Mouse (Mus musculus) fibroblast of lung, adult 2 months (primary cell): ENCODE data around the gene Ubxn1.
"Not testable (repeated sequence)": the region's sequence is repeated elsewhere in the genome, so short reads cannot be mapped to it uniquely, and the experiment has no call there.

Experiments used
- DNase-seq: peaks from one replicate; pipeline ENCODE4 v3.0.0-alpha.2; 2011; ENCODE audit warnings: low read depth

The Ubxn1 gene

DNA sequence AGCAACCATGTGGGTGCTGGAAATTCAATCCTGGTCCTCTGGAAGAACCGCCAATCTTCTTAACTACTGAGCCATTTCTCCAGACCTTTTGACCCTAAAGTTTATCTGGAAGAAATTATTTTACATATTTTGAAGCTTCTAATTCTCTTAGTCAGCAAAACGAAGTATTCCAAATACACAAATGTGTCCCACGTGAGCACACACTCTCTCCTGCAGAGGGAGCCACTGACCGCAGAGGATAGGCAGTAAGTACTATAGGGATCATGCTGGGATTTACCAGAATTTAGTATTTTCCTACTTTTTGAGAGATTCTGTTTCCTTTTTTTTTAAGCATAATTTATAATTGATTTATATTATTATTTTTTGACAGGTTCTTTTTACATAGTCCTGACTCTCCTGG, 13.6 kb upstream of the Ubxn1 start:
- DNase-seq: no peak

DNA sequence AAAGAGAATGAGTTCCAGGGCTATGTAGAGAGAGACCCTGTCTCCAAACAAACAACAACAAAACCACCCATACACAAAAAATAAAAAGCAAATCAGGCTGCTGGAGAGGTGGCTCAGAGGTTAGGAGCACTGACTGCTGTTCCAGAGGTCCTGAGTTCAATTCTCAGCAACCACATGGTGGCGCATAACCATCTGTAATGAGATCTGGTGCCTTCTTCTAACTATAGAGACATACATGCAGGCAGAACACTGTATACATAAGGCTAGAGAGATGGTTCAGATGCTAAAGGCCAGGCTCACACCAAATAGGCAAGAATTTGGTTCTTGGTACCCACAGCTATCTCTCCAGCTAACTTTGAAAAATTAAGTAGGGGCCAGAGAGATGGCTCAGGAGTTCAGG, 12.3 kb upstream of the Ubxn1 start:
- no peak for DNase-seq

DNA sequence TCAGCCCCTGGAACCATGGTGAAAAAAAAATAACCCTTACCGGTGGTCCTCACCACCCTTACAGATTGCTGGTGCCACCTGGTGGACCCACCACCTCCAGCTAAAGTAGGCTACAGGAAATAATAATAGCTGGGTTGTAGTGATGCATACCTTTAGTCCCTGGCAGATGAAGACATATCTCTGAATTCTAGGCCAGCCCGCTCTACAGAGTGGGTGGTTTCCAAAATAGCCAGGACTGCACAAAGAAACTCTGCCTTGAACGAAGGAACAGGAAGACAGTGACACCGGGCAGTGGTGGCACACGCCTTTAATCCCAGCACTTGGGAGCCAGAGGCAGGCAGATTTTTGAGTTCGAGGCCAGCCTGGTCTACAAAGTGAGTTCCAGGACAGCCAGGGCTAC, 7.0 kb upstream of the Ubxn1 start:
- no peak for DNase-seq

DNA sequence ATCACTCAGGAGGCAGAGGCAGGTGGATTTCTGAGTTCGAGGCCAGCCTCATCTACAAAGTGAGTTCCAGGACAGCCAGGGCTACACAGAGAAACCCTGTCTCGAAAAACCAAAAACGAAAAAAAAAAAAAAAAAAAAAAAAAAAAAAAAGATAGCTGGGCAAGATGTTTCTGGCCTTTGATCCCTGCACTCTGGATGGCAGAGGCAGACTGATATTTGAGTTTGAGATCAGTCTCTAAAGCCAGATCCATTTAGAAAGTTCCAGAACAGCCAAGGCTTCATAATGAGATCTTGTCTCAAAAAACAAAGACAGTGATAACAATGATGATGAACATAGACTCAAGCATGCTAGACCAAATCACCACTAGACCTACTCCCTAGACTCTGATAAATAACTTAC, 915 bp upstream of the Ubxn1 start:
- not testable (repeated sequence) for DNase-seq

DNA sequence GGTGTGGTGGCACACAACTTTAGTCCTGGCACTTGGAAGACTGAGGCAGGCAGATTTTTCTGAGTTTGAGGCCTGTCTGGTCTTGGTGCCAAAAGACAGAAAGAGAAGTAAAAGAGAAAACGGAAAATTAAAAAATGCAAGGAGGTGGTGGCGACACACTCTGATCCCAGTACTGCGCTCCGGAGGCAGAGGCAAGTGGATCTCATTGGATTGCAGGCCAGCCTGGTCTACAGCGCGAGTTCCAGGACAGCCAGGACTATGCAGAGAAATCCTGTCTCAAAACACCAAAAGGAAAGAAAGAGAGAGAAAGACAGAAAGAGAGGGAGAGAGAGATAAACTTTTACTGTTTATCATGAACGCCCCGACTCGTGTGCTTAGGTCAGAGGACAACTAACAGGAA, 458 bp upstream of the Ubxn1 start:
- no peak for DNase-seq

DNA sequence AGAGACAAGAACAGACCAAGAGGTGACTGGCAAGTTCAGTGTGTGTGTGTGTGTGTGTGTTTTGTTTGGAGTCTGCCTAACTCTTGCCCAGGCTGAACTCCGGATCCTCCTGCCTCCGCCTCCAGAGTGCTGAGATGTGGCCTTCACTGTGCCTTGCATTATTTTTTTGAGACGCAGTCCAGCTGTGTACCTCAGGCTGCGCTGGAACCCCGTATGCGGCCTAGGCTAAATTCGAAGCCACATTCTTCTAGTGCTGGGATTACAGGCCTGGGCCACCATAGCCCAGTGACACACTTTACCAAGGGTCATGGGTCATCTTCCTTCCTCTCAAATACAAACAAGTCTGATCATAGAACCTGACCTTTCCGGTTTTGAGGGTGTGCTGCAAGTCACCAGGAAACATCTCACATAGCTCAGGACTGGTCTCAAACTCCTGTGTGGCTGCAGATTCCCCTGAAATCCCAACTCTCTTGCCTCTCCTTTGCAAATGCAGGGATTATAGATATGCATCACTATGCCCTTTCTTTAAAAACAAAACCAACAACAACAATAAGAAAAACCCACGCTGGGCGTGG, 1.1 kb downstream of the Ubxn1 start:
- no peak for DNase-seq

DNA sequence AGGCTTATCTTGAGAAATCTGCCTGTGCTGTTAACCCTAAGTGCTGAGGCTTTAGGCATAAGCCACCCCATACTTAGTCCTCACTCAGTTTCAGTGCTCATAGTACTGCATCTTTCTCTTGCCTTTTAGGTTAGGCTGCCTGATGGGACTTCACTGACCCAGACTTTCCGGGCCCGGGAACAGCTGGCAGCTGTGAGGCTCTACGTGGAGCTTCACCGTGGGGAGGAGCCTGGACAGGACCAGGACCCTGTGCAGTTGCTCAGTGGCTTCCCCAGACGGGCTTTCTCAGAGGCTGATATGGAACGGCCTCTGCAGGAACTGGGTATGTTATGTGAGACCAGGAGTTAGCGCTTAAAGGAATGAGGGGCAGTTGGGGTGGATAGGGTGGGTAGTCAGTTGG, 3.7 kb downstream of the Ubxn1 start:
- DNase-seq: no peak

DNA sequence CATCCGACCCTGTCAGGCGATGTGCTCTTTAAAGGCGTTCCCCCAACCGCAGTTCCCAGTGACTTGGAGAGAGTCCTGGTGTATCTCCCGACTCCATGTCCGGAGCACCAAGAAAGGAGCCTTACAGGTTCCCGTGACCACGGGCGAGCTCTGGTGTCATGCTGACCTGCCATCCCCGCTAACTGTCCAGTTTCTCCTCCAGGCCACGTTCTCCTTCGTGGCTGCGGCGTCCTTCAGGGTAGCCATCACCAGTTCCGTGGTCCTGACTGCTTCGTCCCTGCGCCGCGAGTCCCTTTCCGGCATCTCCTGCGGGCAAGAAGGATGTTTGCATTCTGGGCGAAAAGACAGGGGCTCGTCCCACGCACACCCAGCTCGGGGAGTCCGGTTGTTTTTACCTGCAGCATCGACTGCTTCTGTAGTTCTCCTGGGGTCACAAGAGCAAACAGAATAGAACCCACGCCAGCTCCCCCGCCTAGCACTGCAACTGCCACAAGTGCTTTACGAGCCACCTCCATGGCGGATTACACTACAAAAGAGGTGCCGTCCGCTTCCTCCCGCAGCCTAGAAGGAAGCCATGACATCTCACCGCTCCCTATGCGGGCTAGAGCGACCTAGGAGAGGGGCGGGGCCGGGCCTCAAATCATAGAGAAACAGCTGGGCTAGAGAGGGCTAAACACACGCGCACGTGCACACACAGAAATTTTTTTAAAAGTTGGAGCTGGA, 9.2 kb downstream of the Ubxn1 start, which contains the start of gene Uqcc3:
Gene Uqcc3, minus strand, starts transcription at position 613 of the 723 bp plus-strand sequence.
- peak; percentile 67 for DNase-seq

DNA sequence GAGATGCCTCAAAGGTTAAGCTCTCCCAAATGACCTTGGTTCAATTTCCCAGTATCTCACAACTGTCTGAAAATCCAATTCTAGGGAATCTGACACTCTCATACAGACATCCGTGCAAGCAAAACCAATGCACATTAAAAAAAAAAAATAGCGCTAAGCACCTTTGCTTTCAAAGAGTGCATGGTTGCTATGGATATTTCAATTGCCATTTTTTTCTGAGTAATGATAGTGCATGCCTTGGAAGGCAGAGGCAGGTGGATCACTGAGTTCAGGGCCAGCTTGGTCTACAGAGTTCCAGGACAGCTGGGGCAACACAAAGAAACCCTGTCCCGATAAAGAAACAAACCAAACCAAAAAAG, 9.7 kb downstream of the Ubxn1 start:
- DNase-seq: no peak

DNA sequence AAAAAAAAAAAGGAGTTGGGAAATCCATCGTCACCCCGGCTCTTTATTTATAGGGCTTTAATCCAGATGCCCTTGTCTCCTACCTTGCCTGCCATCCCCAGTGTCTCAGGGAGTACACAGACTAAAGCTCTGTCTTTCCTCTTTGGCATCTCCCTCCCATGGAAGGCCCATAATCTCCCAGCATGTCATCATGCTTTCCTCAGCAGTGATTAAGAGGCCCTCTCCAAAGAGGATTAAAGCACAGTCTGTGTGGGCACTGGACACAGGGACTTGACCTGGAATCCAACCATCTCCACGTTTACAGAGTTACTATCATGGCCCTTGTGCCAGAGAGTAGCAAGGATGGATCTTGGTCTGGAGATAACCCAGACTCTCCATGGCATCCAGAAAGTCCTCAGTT, 12.3 kb downstream of the Ubxn1 start, which contains the start of the genes Lbhd1 and Gm49403:
Gene Lbhd1, plus strand, starts transcription at position 117 of the 400 bp plus-strand sequence.
Gene Gm49403, plus strand, starts transcription at position 315 of the 400 bp plus-strand sequence.
- no peak for DNase-seq

DNA sequence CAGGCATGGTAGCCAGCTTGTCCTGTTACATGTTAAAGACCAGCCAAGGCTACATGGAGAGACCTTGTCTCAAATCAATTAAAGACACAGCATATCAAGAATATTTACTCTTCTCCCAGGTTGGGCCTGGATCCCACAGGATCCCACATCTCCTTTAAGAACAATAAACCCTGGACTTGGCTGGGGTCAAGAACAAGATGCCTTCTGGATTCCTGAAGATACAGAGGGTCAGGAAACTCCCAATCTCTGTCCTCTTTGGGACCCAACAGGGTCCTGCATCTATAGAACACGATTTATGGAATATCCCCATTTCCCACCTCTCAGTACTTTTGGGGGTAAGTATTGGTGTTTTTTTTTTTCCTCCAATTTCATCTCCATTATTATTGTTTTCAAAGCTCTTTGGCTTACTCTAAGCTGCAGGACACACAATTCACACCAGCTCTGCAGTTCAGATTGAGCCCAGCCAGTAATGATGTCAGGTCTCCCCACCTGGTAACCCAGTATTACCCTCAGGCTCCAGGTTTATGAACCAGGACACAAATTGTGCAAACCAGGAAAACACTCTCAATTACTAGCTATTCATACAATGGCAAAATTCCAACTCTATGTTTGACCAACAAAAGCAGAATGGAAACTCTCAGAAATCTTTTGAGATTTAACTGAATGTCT, 15.8 kb downstream of the Ubxn1 start:
- no peak for DNase-seq

DNA sequence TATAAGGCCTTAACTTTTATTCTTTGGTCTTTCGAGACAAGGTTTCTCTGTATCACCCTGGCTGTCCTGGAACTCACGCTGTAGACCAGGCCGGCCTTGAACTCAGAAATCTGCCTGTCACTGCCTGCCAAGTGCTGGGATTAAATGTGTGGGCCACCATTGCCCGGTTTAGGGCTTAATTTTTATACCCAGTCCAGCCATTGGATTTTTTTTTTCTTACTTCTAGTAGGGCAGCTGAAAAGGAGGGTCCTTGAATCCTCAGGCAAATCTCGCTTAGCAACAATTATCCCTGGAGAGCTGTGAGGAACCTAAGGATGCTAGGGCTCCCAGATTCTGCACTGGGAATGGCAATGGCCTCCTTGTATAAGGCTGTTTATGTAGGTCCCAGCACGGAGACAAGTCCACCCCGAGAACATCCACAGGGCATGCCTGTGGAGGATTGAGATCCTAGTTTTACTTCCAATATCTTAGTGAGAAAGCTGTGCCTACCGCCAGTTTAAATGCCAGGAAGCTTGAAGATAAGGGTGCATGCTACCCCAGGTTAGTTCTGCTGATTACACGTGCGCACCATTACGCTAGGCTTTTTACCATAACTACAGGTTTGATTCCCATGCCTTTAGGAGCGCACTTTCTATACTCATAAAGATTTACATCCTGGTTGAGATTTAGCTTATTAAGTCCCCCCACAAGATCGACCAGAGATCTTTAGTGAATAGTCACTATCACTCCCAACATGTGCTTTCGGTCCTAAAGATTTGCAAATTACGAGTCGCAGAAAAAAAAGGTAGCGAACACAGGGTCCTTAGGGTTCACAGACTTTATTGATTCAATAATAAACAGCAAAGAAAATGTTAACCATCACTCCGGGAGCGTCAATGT, 16.5 kb downstream of the Ubxn1 start:
- DNase-seq: no peak

DNA sequence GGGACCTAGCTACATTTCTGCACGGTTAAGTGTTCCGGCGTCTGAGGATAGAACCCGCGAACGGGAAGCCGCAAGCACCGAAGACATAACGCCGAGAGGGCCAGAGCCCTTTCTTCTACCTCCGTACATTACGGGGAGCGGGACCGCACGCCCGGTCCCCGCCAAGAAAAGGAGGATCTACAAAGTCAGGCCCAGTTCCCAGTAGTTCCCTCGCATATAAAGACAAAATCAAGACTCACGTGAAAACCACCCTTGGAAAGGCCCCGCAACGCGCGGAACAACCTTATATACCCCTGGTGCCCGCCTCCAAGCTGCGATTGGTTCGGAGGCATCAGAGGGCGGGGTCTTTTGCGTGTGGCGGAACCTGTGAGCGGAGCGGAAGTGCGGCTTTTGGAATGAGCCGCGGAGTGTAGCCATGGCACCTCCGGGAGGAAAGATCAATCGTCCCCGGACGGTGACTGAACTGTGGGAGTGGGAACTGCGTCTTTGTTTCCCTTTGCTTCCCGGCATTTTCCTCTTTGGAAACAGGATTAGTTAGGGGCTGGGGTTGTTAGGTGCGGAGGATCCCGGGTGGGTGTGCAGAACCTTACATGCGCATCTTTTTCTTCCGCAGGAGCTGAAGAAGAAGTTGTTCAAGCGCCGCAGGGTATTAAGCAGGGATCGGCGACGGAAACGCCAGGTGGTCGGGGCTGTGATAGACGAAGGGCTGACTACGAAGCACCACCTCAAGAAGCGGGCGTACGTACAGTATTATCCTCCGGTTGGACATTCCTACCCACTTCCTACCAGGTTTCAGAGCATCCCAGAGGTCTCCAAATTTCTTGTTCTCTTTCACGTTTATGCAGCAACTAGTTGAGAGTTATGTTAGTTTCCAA, 17.5 kb downstream of the Ubxn1 start, which contains the start of the genes 1810009A15Rik and Gm49416:
Gene 1810009A15Rik, plus strand, starts transcription at position 343 of the 875 bp plus-strand sequence.
Gene Gm49416, plus strand, starts transcription at position 416 of the 875 bp plus-strand sequence.
- DNase-seq: peak; percentile 79

DNA sequence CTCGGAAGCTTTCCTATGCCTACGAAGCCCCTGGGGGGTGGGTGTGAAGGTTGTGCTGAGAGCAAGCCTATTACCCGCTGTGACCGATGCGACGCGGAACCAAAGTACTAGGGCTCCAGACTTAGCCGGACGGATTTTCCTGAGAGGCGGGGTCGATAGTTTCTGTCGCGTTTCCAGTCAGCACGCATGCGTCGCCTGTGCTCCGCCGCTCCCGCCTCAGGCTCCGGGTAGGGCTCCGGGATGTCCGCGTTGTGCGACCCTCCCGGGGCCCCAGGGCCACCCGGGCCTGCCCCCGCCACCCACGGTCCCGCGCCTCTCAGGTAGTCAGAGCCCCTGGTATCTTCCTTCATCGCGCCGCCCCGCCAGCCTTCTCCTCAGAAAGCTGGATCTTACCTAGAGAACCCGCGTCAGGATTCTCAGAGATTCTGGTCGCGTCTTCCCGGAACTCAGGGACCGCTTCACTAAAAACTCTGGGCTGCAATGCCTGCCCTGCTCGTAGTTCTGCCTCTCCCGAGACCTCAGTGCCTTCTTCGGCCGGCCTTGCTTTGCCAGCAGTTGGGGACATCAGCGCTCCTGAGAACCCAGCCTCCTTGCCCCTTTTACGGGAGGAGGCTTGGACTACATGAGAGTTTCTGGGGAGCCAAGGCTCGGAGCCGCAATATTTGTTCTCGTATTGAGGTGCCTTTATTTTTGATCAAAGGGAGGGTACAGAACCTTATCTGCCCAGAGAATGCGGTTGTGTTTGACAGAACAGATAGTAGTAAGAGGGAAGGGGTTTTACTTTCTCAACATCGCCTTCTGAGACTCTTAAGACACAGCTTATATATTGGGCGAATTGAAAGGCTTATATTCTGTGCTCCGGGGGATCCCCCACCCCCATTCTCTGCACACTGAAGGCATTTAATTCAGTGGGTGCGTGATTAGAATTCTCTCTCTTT, 21.8 kb downstream of the Ubxn1 start, which contains the start of gene Ints5:
Gene Ints5, plus strand, starts transcription at position 177 of the 938 bp plus-strand sequence.
- DNase-seq: no peak

DNA sequence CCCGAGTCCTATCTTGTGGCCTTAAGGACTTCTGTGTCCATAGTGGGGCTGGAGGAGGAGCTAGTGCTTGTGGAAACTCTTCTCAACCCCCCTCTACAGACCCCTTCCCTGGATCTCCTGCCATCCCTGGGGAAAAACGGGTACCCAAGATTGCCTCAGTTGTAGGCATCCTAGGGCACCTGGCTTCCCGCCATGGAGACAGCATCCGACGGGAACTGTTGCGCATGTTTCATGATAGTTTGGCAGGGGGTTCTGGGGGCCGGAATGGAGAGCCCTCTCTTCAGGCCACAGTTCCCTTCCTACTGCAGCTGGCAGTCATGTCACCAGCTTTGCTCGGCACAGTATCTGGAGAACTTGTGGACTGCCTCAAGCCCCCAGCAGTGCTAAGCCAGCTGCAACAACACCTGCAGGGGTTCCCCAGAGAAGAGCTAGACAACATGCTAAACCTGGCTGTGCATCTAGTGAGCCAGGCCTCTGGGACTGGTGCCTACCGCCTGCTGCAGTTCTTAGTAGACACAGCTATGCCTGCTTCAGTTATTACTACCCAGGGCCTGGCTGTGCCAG, 24.2 kb downstream of the Ubxn1 start:
- DNase-seq: no peak

DNA sequence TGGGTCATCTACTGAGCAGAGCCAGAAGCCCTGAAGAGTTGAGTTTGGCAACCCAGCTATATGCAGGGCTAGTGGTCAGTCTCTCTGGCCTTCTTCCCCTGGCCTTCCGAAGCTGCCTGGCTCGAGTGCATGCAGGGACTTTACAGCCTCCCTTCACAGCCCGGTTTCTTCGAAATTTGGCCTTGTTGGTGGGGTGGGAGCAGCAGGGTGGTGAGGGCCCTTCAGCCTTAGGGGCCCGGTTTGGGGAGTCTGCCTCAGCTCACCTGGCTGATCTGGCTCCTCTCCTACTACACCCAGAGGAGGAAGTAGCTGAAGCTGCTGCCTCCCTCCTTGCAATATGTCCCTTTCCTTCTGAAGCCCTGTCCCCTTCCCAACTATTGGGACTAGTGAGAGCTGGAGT, 24.9 kb downstream of the Ubxn1 start:
- DNase-seq: not testable (repeated sequence)

DNA sequence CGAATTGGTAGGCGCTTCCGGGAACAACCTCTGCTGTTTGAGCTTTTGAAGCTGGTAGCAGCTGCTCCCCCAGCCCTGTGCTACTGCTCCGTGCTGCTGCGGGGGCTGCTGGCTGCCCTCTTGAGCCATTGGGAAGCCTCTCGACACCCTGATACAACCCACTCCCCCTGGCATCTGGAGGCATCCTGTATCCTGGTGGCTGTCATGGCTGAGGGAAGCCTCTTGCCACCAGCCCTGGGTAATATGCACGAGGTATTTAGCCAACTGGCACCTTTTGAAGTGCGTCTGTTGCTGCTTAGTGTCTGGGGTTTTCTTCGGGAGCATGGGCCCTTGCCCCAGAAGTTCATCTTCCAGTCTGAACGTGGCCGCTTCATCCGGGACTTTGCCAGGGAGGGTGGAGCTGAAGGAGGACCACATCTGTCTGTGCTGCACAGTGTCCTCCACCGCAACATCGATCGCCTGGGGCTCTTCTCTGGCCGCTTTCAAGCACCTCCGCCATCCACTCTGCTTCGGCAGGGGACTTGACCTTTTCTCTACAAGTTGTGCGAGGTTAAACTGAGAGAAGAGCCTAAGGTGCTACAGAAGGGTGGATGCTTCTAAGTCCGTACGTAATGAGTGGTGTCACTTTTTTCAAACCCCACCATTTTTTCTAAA, 26.0 kb downstream of the Ubxn1 start:
- not testable (repeated sequence) for DNase-seq

DNA sequence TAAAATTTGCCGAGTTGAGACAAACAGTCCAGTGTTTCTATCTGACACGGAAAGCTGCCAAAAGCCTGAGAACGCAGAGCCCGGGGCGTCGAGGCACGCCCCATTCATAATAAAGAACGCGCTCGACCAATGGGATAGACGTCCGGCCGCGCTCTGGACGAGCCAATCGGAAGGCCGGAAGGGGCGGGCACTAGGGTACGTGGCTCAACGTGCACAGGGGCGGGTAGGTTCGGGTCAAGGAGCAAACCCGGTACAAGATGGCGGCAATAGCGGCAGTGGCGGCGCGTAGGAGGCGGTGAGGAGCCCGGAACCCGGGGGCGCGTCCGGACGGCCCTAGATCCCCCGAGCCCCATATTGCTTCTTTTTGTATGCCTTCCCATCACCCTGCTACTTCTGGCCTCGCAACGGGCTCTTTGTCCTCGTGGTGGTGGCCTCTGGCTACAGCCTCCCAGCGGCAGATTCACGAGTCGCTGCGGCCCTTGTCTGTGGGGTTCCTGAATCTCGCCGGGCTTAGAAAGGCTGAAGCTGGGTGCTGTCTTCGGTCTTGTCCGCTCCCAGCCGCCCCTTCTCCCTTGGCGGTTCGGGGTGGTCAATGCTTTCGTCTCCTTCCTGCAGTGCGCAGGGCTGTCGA, 26.7 kb downstream of the Ubxn1 start, which contains the start of gene Ganab:
Gene Ganab, plus strand, starts transcription at position 207 of the 631 bp plus-strand sequence.
- peak; percentile 80 for DNase-seq
